Mouse (Mus musculus): ENCODE results near the gene Ppih.
"Not testable (repeated sequence)": the region's sequence is repeated elsewhere in the genome, so short reads cannot be mapped to it uniquely, and the experiment has no call there.

Gene Ppih

GRCm38 (mm10) chr4:119291921-119292320, 28.4 kb downstream of the Ppih start:
- DNase-seq: no peak

GRCm38 (mm10) chr4:119285336-119285735, 35.0 kb downstream of the Ppih start:
- DNase-seq: no peak

- no peak for DNase-seq
Observed at GRCm38 (mm10) chr4:119284861-119285260, 35.5 kb downstream of the Ppih start.

- DNase-seq: not testable (repeated sequence)
Observed at GRCm38 (mm10) chr4:119278784-119279183, 41.6 kb downstream of the Ppih start.

GRCm38 (mm10) chr4:119275726-119276125, 44.6 kb downstream of the Ppih start:
- DNase-seq: no peak

- peak; percentile 52 to 69 for DNase-seq
Observed at GRCm38 (mm10) chr4:119275226-119275625, 45.1 kb downstream of the Ppih start.

- DNase-seq: peak; percentile 67 to 86
Observed at GRCm38 (mm10) chr4:119274627-119275026, 45.7 kb downstream of the Ppih start.

GRCm38 (mm10) chr4:119266606-119267005, 53.7 kb downstream of the Ppih start:
- DNase-seq: no peak

- DNase-seq: no peak
Observed at GRCm38 (mm10) chr4:119263459-119263858, 56.9 kb downstream of the Ppih start.

GRCm38 (mm10) chr4:119262483-119262882, 57.9 kb downstream of the Ppih start:
- DNase-seq: no peak

- DNase-seq: peak in 1 of 2 experiments; percentile 51
Observed at GRCm38 (mm10) chr4:119261087-119261713, 59.1 kb downstream of the Ppih start.

- no peak for DNase-seq
Observed at GRCm38 (mm10) chr4:119259344-119260254, 60.7 kb downstream of the Ppih start.

GRCm38 (mm10) chr4:119257083-119257482, 63.3 kb downstream of the Ppih start:
- DNase-seq: no peak

GRCm38 (mm10) chr4:119255351-119255750, 65.0 kb downstream of the Ppih start, which contains the start of gene Cldn19:
TSS of gene Cldn19 (plus strand) at chr4:119255414.
- no peak for DNase-seq

GRCm38 (mm10) chr4:119254012-119254618, 66.2 kb downstream of the Ppih start:
- DNase-seq: no peak

GRCm38 (mm10) chr4:119252025-119252808, 68.1 kb downstream of the Ppih start:
- DNase-seq: no peak
